Mouse (Mus musculus): Measurements from ENCODE around the gene Cnot1.
A peak's percentile ranks its signal among the peaks of the same experiment; 100 is the strongest.
"Not testable (repeated sequence)": the region's sequence is repeated elsewhere in the genome, so short reads cannot be mapped to it uniquely, and the experiment has no call there.

The Cnot1 gene

GRCm38 (mm10) chr8:95816044-95816708, 8.9 kb upstream of the Cnot1 start:
- DNase-seq = no peak

- no peak for DNase-seq
These were observed 2.9 kb upstream of the Cnot1 start for GRCm38 (mm10) chr8:95810184-95810591.

GRCm38 (mm10) chr8:95809116-95809515, 1.9 kb upstream of the Cnot1 start:
- no peak for DNase-seq

GRCm38 (mm10) chr8:95808631-95809030, 1.4 kb upstream of the Cnot1 start:
- no peak for DNase-seq

GRCm38 (mm10) chr8:95807861-95808260, 597 bp upstream of the Cnot1 start:
- peak; percentile 81 to 83 for DNase-seq

GRCm38 (mm10) chr8:95806461-95807191, 638 bp downstream of the Cnot1 start:
- peak; percentile 19 to 37 for DNase-seq

- no peak for DNase-seq
These were observed 1.8 kb downstream of the Cnot1 start for GRCm38 (mm10) chr8:95805482-95805881.

- no peak for DNase-seq
These were observed 5.0 kb downstream of the Cnot1 start for GRCm38 (mm10) chr8:95802231-95802630.

GRCm38 (mm10) chr8:95801476-95802064, 5.7 kb downstream of the Cnot1 start:
- DNase-seq = no peak

- no peak for DNase-seq
These were observed 6.9 kb downstream of the Cnot1 start for GRCm38 (mm10) chr8:95800353-95800752.

- no peak for DNase-seq
These were observed 7.4 kb downstream of the Cnot1 start for GRCm38 (mm10) chr8:95799891-95800290.

GRCm38 (mm10) chr8:95799117-95799516, 8.1 kb downstream of the Cnot1 start:
- DNase-seq = no peak

- not testable (repeated sequence) for DNase-seq
These were observed 11.8 kb downstream of the Cnot1 start for GRCm38 (mm10) chr8:95795333-95796061.

- DNase-seq = no peak
These were observed 21.7 kb downstream of the Cnot1 start for GRCm38 (mm10) chr8:95785591-95785990.

- DNase-seq = no peak
These were observed 24.6 kb downstream of the Cnot1 start for GRCm38 (mm10) chr8:95782628-95783027.

- no peak for DNase-seq
These were observed 25.5 kb downstream of the Cnot1 start for GRCm38 (mm10) chr8:95781775-95782174.

GRCm38 (mm10) chr8:95781085-95781484, 26.2 kb downstream of the Cnot1 start:
- DNase-seq = no peak

- DNase-seq = no peak
These were observed 43.1 kb downstream of the Cnot1 start for GRCm38 (mm10) chr8:95764133-95764532.

GRCm38 (mm10) chr8:95760323-95760722, 46.9 kb downstream of the Cnot1 start:
- no peak for DNase-seq

GRCm38 (mm10) chr8:95751924-95752323, 55.3 kb downstream of the Cnot1 start:
- no peak for DNase-seq

GRCm38 (mm10) chr8:95748028-95748427, 59.2 kb downstream of the Cnot1 start:
- DNase-seq = no peak

- DNase-seq = no peak
These were observed 65.5 kb downstream of the Cnot1 start for GRCm38 (mm10) chr8:95741732-95742131.

GRCm38 (mm10) chr8:95738596-95738995, 68.7 kb downstream of the Cnot1 start:
- DNase-seq = no peak
